Mouse (Mus musculus) kidney, adult 2 months (tissue): ENCODE results near the gene Xrra1.

Source experiments
- CTCF ChIP-seq: fragments of 200-500 bp; conservative IDR thresholded peaks from 2 replicates; pipeline ENCODE4 v1.5.1; 2011; ENCODE audit warnings: low read depth, mild to moderate bottlenecking, control low read depth, low read length, moderate library complexity, mixed read lengths; ENCODE audit not compliant: insufficient read depth, insufficient read length
- POLR2A ChIP-seq: fragments of 200-500 bp; IDR thresholded peaks from one replicate; pipeline ENCODE4 v1.6.1; 2011; ENCODE audit warnings: low read depth, low read length, control low read depth

DNA sequence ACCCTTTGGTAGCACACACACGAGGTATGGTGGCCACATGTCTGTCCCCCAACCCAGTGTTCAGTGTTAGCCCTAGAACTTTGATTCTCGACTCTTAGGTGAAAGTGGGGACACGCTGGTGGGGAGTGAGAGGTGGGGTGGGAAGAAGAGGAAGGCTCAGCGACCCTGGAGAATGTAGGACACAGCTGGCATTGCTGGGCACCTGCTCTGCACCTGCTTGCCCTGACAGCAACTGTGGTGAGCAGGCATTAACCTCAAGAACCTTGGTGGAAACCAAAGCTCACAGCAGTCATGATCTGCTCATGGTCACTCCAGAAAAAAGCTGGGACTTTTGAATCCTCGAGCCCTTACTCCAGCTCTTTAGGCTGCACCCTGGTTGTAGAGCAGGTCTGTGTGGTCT, 52.1 kb downstream of the Xrra1 start:
- TF ChIP-seq CTCF (no peak), POLR2A (no peak)
